Mouse (Mus musculus) macrophage (primary cell): Measurements from ENCODE around the gene Calm2. TPM values are rescaled to one million over a fixed set of nuclear protein-coding genes. Genes with fewer than 3 reads are reported as not detected.

Experiments
- H3K27ac ChIP-seq: fragments of 350-480 bp; formaldehyde crosslinking; 2 replicates; pipeline ENCODE4 v1.9.0; 2021
- H3K36me3 ChIP-seq: fragments of 350-480 bp; formaldehyde crosslinking; 2 replicates; pipeline ENCODE4 v1.9.0; 2021; ENCODE audit errors: inconsistent target
- H3K4me3 ChIP-seq: fragments of 350-480 bp; formaldehyde crosslinking; 2 replicates; pipeline ENCODE4 v1.9.0; 2021; ENCODE audit errors: inconsistent target
- H3K79me2 ChIP-seq: fragments of 350-480 bp; formaldehyde crosslinking; 2 replicates; pipeline ENCODE4 v1.9.0; 2021; ENCODE audit errors: inconsistent target
- WGBS: methylation state at CpG from one replicate; pipeline ENCODE4 v1.1.7; 2026; ENCODE audit warnings: inconsistent platforms; ENCODE audit not compliant: missing documents; 5-methylcytosine and 5-hydroxymethylcytosine counted together
- polyA plus RNA-seq: library from polyadenylated mRNA; stranded (reverse); fragments of 250-400 nt; gene quantifications from 3 replicates; pipeline ENCODE4 v1.2.4, GENCODE M21; 2018; ENCODE audit warnings: inconsistent platforms
- total RNA-seq, 78 experiments: library from RNA; depleted of rRNA; stranded (reverse); fragments of 250-400 nt; gene quantifications; 1 replicate in 9 of 78; 2 replicates in 24 of 78; 3 replicates in 43 of 78; 4 replicates in 2 of 78; pipeline ENCODE4 v1.2.4; 2018; ENCODE audit warnings: inconsistent platforms in 56 of 78

The Calm2 gene
- total RNA-seq (2018; cell fraction: chromatin; rRNA removed), result 100 to 1,000 TPM in 4 of 26 experiments, 10 to 100 TPM in 22; 38.3 to 133 (median 72.0) TPM
- total RNA-seq (2018; cell fraction: cytosol; rRNA removed), result 100 to 1,000 TPM; 350 to 760 (median 532) TPM
- 100 to 1,000 TPM; 119 to 311 (median 172) TPM for total RNA-seq (2018; cell fraction: nucleus; rRNA removed)
- 716 to 1,639 TPM (median 783 TPM) in 3 replicates for polyA plus RNA-seq

DNA sequence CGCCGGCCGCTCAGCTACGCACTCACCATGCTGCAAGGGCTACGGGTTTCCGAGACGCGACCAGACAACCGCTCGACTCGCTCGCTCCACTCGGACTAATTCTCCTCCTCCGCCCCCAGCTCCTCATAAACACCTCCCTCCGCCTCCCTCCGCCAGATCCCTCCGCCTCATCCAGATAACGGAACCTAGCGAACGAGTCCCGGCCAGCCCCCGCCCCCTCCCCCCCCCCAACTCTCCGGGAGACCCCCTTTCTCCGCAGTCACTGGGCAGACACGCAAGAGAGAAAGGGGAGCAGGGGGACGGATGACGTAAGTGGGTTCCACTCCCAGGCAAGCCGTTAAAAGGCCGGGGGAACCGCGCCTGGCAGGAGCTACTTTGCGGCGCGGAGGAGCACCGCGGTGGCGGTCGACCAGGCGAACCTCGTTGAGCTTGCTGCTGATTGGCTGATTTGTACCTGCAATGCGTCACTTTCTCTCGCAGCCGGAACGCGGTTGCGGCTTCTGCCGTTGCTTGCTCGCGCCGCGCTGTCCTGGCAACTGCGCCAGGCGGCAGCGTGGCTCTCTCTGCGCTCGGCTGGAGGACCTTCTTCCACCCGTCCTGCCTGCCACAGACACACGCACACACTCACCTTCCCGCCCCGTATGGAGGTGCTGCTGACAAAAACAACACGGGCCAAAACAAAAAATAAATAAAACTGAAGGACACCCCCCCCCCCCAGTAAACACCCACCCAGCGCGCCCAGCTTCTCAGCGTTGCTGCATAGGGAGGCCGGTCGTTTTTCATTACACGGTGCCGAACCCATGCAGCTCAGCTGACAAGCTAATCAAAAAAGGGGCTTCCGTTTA is at the start of gene Calm2:
TSS of gene Calm2 (minus strand) at position 169 of the 845 bp plus-strand sequence.
- Histone ChIP-seq H3K4me3 (peak within 1 kb of the TSS; percentile 84), H3K36me3 (no peaks in the 10 kb centered on the region), H3K27ac (peak within 1 kb of the TSS; percentile 92), H3K79me2 (peaks cover 43% of the 10 kb centered on the region)
- under 1% methylated on average over 54 of the region's 69 CpGs for WGBS

DNA sequence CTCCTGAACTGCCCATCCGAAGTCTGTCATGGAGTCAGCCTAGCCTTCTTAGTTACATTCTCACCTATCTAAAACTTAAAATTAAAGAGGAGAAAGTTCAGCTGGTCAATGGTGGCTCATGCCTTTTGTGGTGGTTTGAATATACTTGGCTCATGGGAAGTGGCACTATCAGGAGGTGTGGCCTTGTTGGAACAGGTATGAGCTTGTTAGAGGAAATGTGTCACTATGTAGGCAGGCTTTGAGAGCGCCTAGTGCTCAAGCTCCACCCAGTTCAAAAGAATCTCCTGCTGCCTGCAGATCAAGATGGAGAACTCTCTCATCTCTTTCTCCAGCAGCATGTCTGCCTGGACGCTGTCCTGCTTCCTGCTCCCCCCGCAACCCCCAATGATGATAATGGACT is 48.8 kb upstream of the Calm2 start:
- WGBS, result 98% methylated on average over 4 of the region's 4 CpGs
- no peak overlapping the region for H3K27ac ChIP-seq
- H3K4me3 ChIP-seq, result no peak overlapping the region
- H3K79me2 ChIP-seq, result no peaks in the 10 kb centered on the region
- no peaks in the 10 kb centered on the region for H3K36me3 ChIP-seq

DNA sequence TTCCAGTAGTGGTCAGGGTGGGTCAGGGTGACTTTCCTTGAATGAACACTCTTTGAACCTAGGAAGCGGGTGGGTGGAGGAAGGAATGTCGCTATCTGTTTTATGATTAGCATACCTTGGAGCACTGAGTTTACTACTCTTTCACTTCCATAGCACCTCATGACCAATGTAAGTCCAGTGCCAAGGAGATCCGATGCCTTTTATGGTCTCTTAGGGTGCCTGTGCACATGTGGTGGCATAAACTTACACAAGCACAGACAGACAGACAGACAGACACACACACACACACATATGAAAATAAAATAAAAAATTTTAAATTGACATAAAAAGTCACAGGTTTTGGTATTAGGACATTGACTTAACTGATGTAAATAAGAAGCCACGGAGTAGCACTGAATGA is 47.6 kb upstream of the Calm2 start:
- Histone ChIP-seq H3K27ac (no peak overlapping the region), H3K4me3 (no peak overlapping the region), H3K79me2 (no peaks in the 10 kb centered on the region), H3K36me3 (no peaks in the 10 kb centered on the region)
- 93% methylated on average over 4 of the region's 4 CpGs for WGBS

DNA sequence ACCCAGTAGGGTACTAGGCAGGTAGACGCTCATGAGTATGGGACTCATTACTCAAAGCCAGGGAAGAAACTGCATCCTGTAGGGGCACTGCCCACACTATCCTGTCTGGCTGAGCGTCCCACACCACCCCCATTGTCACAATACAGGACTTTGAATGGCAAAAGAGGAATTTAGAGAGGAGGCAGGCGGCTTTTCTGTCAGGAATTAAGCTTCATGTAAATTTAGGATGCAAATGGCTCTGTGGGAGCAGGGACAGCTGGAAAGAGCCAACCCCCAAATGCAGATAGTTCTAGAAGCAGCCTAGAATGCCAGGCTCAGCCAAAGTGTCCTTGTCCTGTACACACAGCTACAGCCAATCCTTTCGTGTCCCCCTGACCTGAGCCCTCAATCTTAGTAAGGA is 45.6 kb upstream of the Calm2 start:
- H3K36me3 ChIP-seq, result no peaks in the 10 kb centered on the region
- WGBS, result 94% methylated on average over 4 of the region's 4 CpGs
- no peak overlapping the region for H3K27ac ChIP-seq
- no peak overlapping the region for H3K4me3 ChIP-seq
- H3K79me2 ChIP-seq, result no peaks in the 10 kb centered on the region

DNA sequence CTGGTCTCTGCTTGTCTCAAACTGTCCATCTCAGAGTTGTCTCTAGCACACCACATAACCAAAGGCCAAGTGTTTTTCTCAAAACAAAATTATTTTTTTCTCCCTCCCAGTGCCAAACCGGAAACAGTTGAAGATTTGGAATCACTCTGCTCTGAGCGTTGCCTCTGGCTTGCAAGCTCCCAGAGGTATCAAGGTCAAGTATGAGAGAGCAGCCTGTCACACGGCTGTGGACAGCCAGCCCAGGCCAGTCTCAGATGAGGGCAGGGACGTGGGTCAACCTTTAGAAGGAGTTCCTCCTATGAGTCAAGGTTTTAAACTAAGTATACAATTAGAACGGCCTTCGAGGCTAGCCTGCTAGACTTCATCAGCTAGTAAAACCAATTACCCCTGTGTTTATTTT is 43.6 kb upstream of the Calm2 start:
- no peak overlapping the region for H3K4me3 ChIP-seq
- 90% methylated on average over 6 of the region's 6 CpGs for WGBS
- no peaks in the 10 kb centered on the region for H3K36me3 ChIP-seq
- H3K27ac ChIP-seq, result no peak overlapping the region
- H3K79me2 ChIP-seq, result no peaks in the 10 kb centered on the region

DNA sequence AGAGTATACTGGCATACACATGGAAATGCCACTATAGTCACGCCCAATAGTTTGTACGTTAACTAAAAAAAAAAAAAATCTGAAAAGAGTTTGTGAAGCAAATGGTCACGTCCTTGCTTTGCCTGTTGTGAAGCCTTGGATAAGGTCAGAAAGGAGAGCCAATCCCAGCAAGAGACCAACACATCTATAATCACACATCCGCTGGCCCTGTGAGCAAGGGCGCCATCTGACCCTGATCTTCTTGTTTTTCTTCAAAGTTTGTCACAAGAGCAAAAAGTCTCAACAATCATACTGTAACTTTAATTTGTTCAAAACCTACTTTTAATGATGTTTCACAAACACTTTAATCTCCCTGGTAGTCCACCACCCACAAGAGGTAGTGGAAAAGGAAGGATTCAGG is 39.0 kb upstream of the Calm2 start:
- Histone ChIP-seq H3K79me2 (no peaks in the 10 kb centered on the region), H3K4me3 (no peak overlapping the region), H3K36me3 (no peaks in the 10 kb centered on the region), H3K27ac (no peak overlapping the region)
- WGBS, result 95% methylated on average over 5 of the region's 5 CpGs

DNA sequence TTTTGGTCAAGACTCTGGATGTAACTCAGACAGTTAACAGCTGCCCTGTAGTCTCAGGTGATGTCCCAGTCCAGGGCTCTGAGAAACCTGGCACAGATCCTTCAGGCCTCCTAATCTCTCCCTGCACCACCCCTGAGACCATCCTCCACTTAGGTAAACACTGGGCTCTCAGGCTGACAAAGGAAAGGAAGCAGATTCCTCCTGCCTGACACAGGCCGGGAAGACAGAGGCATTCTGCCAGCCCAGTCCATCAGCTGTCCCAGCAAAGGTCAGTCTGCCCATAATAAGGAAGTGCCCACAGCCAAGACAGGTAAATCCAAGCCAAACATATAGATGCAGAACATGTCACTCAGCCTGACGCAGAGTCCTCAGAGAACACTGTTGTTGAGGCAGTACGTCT is 36.1 kb upstream of the Calm2 start:
- 96% methylated on average over 3 of the region's 3 CpGs for WGBS
- Histone ChIP-seq H3K27ac (no peak overlapping the region), H3K4me3 (no peak overlapping the region), H3K36me3 (no peaks in the 10 kb centered on the region), H3K79me2 (no peaks in the 10 kb centered on the region)

DNA sequence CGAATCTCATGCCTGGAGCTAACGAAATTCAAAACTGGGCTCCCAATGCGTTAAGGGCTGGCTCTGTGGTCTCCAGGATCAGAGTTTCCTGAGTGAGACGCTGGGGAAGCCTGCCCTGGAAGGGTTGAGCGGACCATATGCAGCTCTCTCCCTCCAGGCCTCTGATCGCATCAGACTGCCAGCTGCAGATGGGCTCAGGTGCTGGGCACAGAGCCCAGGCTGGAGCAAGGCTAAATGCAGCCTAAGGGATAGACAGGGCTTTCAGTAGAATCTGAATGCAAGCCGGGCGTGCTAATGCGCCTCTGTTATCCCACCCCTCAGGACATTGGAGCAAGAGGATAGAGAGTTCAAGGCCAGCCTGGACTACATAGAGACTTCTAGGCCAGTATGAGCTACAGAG is 31.8 kb upstream of the Calm2 start:
- Histone ChIP-seq H3K79me2 (no peaks in the 10 kb centered on the region), H3K4me3 (no peak overlapping the region), H3K27ac (no peak overlapping the region), H3K36me3 (no peaks in the 10 kb centered on the region)
- 92% methylated on average over 9 of the region's 9 CpGs for WGBS

DNA sequence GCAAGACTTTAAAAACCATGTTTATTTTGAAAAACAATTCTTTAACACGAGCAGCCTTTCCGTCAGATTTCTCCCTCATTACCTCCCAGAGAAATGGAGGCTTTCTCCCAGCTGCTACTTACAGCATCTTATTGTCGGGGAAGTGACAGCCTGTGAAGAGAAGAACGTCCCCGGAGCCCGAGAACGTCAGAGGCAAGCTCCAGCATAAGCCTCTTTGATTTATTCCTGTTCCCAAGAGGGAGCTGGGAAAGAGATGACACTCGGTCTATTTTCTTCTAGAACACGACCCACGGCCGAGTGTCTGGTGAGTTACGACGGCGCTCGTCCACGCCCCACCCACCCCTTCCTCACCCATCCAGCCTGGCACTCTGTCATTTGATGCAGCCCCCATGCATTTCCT is 30.9 kb upstream of the Calm2 start:
- no peaks in the 10 kb centered on the region for H3K79me2 ChIP-seq
- 93% methylated on average over 16 of the region's 16 CpGs for WGBS
- H3K27ac ChIP-seq, result no peak overlapping the region
- no peaks in the 10 kb centered on the region for H3K36me3 ChIP-seq
- H3K4me3 ChIP-seq, result no peak overlapping the region

DNA sequence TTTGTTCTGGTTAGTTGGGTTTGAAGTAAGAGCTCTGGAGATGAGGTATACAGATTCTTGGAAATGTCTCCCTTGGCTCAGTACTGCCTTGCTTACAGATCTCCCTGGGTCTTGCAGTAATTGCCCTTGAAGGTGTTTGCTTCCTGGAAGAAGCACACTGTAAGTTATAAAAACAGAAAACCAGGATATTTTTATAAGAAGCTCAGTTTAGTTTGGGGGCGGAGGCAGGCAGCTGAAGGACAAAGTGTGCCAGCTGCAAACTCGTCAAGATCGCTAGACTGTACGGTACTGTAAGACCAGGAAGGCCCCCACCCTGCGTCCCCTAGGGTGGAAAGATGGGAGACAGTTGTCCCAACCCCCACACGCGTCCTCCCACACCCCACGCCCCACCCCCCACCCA is 28.6 kb upstream of the Calm2 start:
- Histone ChIP-seq H3K27ac (no peak overlapping the region), H3K79me2 (no peaks in the 10 kb centered on the region), H3K4me3 (no peak overlapping the region), H3K36me3 (no peaks in the 10 kb centered on the region)
- 77% methylated on average over 8 of the region's 8 CpGs for WGBS

DNA sequence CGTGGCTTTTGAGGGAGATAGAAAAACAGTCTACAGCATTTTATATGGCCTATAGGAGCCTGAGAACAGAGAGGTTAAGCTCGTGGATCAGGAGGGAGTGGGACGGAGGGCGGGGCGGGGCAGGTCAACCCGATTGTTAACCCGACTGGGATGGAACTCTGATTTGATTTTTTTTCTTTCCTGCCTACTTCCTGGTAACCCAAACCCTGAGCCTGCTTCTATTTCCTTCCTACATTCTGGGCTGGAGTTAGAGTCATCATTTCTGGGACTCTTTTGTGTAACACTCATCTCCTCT is 27.7 kb upstream of the Calm2 start:
- 15% methylated on average over 7 of the region's 7 CpGs for WGBS
- Histone ChIP-seq H3K27ac (no peak overlapping the region), H3K36me3 (no peaks in the 10 kb centered on the region), H3K79me2 (no peaks in the 10 kb centered on the region), H3K4me3 (peak overlapping the region; percentile 7; the same call in 1 of the 2 replicates)

DNA sequence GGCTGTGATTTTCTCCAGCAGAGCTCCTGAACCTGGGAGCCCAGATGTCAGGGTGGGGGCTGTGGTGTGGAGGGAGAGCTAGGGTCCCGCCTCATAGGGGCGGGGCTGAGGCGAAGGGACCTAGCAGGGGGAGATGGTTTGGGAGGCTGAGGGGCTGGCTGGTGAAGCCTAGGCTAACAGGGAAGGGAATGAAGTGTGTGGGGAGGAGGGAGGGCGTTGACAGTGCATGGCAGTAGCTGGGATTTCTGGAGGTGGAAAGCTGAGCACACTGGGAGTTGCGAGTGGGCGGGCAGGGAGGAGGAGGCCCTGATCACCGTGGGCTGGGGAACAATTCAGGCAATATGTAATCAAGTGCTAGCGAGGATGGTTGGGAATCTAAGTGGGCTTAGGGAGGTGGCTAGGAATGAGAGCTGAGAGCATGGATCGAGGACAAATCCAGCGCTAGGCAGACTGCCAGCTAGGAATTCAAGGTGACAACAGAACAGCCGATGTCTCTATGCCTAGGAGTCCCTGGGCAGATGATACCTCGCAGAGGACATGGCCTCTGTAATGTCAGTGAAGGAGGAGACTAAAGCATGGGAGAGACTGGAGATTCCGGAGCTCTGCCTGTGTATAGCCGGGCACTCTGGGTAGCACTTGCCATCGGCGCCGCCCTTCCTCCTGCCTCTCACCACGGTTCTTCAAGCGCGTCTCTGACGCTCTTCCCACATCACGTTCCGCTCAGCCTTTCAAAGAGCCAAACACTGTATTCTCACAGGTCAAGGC is 27.2 kb upstream of the Calm2 start:
- no peaks in the 10 kb centered on the region for H3K36me3 ChIP-seq
- no peak overlapping the region for H3K27ac ChIP-seq
- H3K4me3 ChIP-seq, result peak overlapping the region; percentile 7; the same call in 1 of the 2 replicates
- H3K79me2 ChIP-seq, result no peaks in the 10 kb centered on the region
- 8% methylated on average over 23 of the region's 23 CpGs for WGBS

DNA sequence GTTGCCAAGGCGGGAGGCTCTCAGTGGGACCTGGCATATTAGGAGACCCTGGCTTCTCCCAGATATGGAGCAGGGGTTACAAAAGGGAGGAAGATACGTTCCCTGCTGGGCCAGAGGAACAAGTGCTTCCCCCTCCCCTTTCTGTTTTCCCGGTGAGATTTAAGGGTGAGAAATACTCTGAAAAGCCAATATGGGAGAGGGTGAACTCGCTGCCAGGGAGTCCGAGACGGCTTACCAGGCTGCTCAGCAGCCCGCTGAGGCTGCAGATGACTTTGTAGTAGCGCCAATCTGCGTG is 26.7 kb upstream of the Calm2 start:
- 44% methylated on average over 9 of the region's 9 CpGs for WGBS
- no peaks in the 10 kb centered on the region for H3K36me3 ChIP-seq
- H3K4me3 ChIP-seq, result no peak overlapping the region; the same call in 1 of the 2 replicates
- no peak overlapping the region for H3K27ac ChIP-seq
- H3K79me2 ChIP-seq, result no peaks in the 10 kb centered on the region

DNA sequence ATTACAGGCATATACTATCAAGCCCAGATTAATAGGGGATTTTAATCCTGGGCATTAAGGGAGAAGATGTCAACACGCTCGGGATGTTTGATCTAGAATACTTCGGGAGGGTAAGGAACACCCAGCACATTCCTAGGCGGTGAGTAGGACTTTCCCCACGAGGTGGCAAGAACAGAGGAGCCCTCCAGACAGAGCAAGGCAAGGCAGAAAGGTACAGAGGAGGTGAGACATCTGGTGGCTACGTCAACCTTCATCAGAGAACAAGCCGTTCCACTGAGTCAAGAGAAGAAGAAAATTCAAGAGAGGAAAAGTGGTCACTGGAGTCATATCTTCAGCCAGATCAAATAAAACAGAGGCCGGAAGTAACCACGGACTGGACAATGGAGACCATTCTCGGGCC is 26.1 kb upstream of the Calm2 start:
- H3K4me3 ChIP-seq, result no peak overlapping the region
- WGBS, result 56% methylated on average over 10 of the region's 10 CpGs
- no peaks in the 10 kb centered on the region for H3K79me2 ChIP-seq
- no peaks in the 10 kb centered on the region for H3K36me3 ChIP-seq
- no peak overlapping the region for H3K27ac ChIP-seq

DNA sequence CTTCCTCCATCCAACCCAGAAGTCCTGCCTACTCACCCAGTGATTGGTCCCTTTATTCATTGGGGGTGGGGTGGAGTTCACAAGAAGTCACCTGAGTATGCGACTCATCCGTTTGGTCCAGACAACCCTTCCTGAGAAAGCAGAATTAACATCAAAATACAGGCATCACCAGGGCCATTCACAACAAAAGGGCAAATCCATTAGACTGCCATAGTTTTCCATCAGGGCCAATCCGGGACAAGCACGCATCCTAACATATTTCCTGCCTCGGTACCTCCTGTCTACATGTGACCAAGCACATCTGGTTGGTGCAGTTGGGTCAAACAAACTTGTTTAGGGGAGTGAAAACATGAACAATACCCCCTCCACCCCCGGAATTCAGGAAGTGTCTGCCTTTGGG is 24.9 kb upstream of the Calm2 start:
- Histone ChIP-seq H3K36me3 (no peaks in the 10 kb centered on the region), H3K27ac (no peak overlapping the region), H3K79me2 (no peaks in the 10 kb centered on the region), H3K4me3 (no peak overlapping the region)
- WGBS, result 93% methylated on average over 6 of the region's 6 CpGs
